Mouse (Mus musculus) testis, adult 2 months (tissue): ENCODE data around the gene Mmrn2. TPM values are rescaled to one million over a fixed set of nuclear protein-coding genes. Genes with fewer than 3 reads are reported as not detected.
A peak's percentile ranks its signal among the peaks of the same experiment; 100 is the strongest.
"Not testable (repeated sequence)": the region's sequence is repeated elsewhere in the genome, so short reads cannot be mapped to it uniquely, and the experiment has no call there.

Source experiments
- H3K27ac ChIP-seq: fragments of 200-500 bp; 2 replicates; pipeline ENCODE4 v1.5.1; 2012; ENCODE audit warnings: low read depth, low read length; ENCODE audit not compliant: control insufficient read depth, insufficient read depth
- H3K27me3 ChIP-seq: fragments of 200-500 bp; 2 replicates; pipeline ENCODE4 v1.6.1; 2012; ENCODE audit warnings: mild to moderate bottlenecking, low read length, moderate library complexity; ENCODE audit not compliant: control insufficient read depth, insufficient read depth
- H3K36me3 ChIP-seq: fragments of 200-500 bp; 2 replicates; pipeline ENCODE4 v1.6.1; 2012; ENCODE audit warnings: mild to moderate bottlenecking, low read length; ENCODE audit not compliant: control insufficient read depth, insufficient read depth
- H3K4me1 ChIP-seq: fragments of 200-500 bp; 2 replicates; pipeline ENCODE4 v1.6.1; 2012; ENCODE audit warnings: low read length; ENCODE audit not compliant: control insufficient read depth, insufficient read depth
- H3K4me3 ChIP-seq: fragments of 200-500 bp; 2 replicates; pipeline ENCODE4 v1.5.1; 2012; ENCODE audit warnings: low read depth, mild to moderate bottlenecking, low read length, moderate library complexity, mixed read lengths; ENCODE audit not compliant: control insufficient read depth
- CTCF ChIP-seq: fragments of 200-500 bp; IDR thresholded peaks from 2 replicates; pipeline ENCODE4 v1.5.1; 2012; ENCODE audit warnings: low read depth, mild to moderate bottlenecking, inconsistent platforms, low read length, moderate library complexity; ENCODE audit not compliant: control insufficient read depth, insufficient read depth, insufficient replicate concordance
- POLR2A ChIP-seq: fragments of 200-500 bp; IDR thresholded peaks from 2 replicates; pipeline ENCODE4 v1.6.1; 2012; ENCODE audit warnings: low read depth, mild to moderate bottlenecking, inconsistent platforms, low read length, moderate library complexity; ENCODE audit not compliant: control insufficient read depth
- polyA plus RNA-seq: library from polyadenylated mRNA; depleted of rRNA; stranded (reverse); fragments of >200 nt; gene quantifications from 2 replicates; pipeline ENCODE4 v1.2.3, GENCODE M21; 2012

Mmrn2 gene
- polyA plus RNA-seq, 1 experiment = 0.51 TPM

GRCm38 (mm10) chr14:34362135-34362534 is 13.1 kb upstream of the Mmrn2 start:
- Histone ChIP-seq H3K27me3 (no peaks in the 10 kb centered on the region), H3K36me3 (no peaks in the 10 kb centered on the region), H3K4me1 (peaks cover 2% of the 10 kb centered on the region; the same call in 1 of the 2 replicates), H3K4me3 (no peak overlapping the region), H3K27ac (no peak overlapping the region)
- TF ChIP-seq CTCF (no peak), POLR2A (no peak)

DNA sequence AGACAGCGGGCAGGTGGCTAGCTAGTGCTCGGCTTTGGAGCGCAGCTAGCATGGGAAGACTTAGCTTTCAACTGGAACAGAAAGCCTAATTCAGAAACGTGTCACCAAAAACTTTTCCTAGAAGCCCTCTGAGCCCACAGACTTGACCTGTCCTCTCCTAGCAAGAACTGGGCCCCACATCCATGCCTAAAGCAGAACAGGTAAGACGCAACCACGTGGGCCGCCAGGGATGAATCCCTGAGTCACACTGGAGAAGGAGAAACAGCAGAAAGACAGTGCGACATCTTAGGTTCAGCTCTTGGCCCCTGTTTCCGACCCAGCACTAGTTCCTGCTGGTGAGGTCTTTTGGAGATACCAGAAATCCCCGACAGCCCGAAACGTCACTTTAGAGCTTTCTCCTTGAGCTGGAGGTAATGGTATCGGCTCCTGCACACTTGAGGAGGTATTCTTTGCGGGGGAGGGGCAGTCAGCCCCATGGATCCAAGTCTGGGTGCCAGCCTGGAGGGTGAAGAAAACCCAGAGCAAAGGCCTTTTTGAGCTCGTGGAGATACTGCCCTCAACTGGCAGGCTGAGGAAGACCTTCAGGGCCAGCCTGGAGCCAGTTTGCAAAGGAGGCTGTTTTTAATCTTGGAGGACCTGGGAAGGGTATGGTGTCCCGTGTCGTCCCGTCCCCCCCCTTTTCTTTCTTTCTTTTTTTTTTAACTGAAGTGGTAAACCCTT is 12.4 kb upstream of the Mmrn2 start:
- no peaks in the 10 kb centered on the region for H3K36me3 ChIP-seq
- no peak overlapping the region for H3K27ac ChIP-seq
- H3K4me3 ChIP-seq = no peak overlapping the region; the same call in none of the 2 replicates
- peak; percentile 53; the same call in 1 of the 2 replicates for TF ChIP-seq CTCF
- no peak for TF ChIP-seq POLR2A
- H3K4me1 ChIP-seq = peaks cover 2% of the 10 kb centered on the region; the same call in 1 of the 2 replicates
- no peaks in the 10 kb centered on the region for H3K27me3 ChIP-seq

- TF ChIP-seq CTCF (no peak), POLR2A (no peak)
- Histone ChIP-seq H3K27ac (no peak overlapping the region), H3K4me3 (peak overlapping the region; percentile 10), H3K4me1 (peaks cover 2% of the 10 kb centered on the region; the same call in 1 of the 2 replicates), H3K36me3 (no peaks in the 10 kb centered on the region), H3K27me3 (no peaks in the 10 kb centered on the region)
These were observed 11.6 kb upstream of the Mmrn2 start for GRCm38 (mm10) chr14:34363490-34364253.

GRCm38 (mm10) chr14:34364254-34365146 is 10.8 kb upstream of the Mmrn2 start:
- not testable (repeated sequence) for H3K4me3 ChIP-seq, H3K4me1 ChIP-seq, H3K27me3 ChIP-seq, H3K36me3 ChIP-seq, H3K27ac ChIP-seq

DNA sequence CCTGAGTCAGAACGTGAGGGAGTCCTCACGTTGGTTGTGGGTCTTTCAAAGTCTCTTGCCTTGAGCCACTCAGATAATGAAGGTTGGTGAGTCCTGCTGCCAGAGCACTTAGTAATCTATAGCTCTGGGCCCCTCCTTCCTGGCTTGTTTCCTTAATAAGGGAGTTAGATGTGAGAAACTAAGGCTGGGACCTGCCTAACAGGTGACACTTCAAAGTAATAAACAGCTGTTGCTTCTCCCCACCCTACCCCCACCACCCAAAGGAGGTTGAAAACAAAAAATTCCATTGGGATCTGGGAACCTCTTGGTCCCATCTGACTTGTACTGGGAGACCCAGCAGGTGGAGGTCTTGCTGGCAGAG is 10.1 kb upstream of the Mmrn2 start:
- H3K36me3 ChIP-seq = no peaks in the 10 kb centered on the region
- no peak overlapping the region for H3K27ac ChIP-seq

DNA sequence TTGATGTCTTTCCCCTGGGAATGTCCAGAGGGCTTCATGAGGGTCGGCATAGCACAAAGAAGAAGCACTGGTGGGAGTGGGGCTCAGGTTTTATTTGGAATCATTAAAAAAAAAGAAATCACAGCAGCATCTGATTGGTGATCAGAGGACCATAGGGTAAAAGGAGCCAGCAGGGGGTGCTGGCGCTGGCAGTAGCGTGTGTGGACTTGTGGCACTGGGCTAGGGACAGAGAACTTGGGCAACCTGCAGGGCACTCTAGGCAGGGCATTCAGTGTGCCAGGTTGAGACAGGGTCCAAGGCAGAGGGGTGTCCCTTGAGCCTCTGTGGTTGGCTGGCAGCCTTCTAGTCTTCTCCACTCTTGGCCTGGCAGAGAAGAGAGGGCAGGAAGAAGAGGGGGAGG is 5.1 kb upstream of the Mmrn2 start:
- TF ChIP-seq POLR2A = no peak
- TF ChIP-seq CTCF = no peak
- Histone ChIP-seq H3K27me3 (no peaks in the 10 kb centered on the region), H3K27ac (no peak overlapping the region), H3K4me3 (no peak overlapping the region), H3K4me1 (0 out of 2 replicates have a peak, but pooled peaks cover 2% of the 10 kb centered on the region), H3K36me3 (no peaks in the 10 kb centered on the region)

More for the DNA sequence above, 10.1 kb upstream of the Mmrn2 start:
- no peak overlapping the region for H3K4me3 ChIP-seq
- peaks cover 2% of the 10 kb centered on the region; the same call in 1 of the 2 replicates for H3K4me1 ChIP-seq
- H3K27me3 ChIP-seq = no peaks in the 10 kb centered on the region
- TF ChIP-seq POLR2A (no peak), CTCF (no peak)

DNA sequence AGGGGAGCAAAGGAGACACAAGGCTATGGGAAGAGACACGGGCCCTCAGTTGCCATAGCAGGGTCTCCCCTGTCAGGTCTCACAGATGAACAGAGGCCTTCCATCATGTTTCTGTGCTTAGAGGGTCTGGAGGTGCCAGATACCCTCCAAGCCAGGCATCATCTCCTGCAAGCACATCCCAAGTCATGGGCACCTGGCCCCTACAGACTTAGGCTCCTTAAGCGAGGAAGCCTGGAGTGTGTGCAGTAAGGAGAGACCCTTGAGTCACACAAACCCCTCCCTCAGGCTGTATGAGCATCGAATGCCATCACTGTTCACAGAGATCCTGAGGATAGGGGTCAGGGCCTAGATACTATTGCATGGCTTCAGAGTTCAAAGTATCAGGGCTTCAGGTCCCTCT is 4.3 kb upstream of the Mmrn2 start:
- no peak overlapping the region for H3K27ac ChIP-seq
- TF ChIP-seq POLR2A (no peak), CTCF (no peak)
- no peak overlapping the region for H3K4me3 ChIP-seq
- H3K36me3 ChIP-seq = no peaks in the 10 kb centered on the region
- H3K4me1 ChIP-seq = 0 out of 2 replicates have a peak, but pooled peaks cover 2% of the 10 kb centered on the region
- H3K27me3 ChIP-seq = no peaks in the 10 kb centered on the region
